Mouse (Mus musculus): ENCODE data around the gene Acta2. TPM values are rescaled to one million over a fixed set of nuclear protein-coding genes. Genes with fewer than 3 reads are reported as not detected.

Gene Acta2
- total RNA-seq (2023): 0.26 TPM

DNA sequence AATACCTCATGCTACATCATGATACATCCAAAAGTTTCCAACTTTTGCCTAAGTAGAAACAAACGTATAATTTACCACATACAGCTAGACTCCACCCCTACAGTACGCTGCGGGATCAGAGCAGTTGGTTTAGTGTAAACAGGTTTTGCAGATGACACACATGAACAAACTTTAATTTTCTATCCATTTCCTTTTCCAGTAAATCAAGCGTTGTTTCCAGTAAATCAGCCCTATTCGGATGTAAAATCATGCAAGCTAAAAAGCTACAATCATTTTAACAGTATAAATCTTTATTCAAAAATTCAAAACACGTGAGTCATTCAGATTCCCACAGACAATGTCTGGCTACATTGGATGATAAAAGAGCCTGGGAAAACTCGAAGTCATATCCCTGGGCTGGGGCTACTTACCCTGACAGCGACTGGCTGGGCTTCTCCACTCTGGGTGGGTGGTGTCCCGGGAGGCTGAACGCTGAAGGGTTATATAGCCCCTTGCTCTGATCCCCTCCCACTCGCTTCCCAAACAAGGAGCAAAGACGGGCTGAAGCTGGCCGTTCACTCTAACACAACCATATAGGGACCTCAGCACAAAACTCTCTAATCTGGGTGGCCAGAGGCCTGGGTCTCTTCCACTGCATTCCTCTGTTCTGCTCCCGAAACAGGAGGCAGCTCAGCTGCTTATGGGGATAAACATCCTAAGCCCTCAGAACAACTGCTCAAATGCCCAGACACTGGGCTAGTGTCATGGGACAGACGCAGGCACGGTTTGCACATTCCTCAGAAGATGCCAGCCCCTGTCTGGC, at the start of gene Acta2:
TSS of gene Acta2 (minus strand) at position 711 of the 802 bp plus-strand sequence.

DNA sequence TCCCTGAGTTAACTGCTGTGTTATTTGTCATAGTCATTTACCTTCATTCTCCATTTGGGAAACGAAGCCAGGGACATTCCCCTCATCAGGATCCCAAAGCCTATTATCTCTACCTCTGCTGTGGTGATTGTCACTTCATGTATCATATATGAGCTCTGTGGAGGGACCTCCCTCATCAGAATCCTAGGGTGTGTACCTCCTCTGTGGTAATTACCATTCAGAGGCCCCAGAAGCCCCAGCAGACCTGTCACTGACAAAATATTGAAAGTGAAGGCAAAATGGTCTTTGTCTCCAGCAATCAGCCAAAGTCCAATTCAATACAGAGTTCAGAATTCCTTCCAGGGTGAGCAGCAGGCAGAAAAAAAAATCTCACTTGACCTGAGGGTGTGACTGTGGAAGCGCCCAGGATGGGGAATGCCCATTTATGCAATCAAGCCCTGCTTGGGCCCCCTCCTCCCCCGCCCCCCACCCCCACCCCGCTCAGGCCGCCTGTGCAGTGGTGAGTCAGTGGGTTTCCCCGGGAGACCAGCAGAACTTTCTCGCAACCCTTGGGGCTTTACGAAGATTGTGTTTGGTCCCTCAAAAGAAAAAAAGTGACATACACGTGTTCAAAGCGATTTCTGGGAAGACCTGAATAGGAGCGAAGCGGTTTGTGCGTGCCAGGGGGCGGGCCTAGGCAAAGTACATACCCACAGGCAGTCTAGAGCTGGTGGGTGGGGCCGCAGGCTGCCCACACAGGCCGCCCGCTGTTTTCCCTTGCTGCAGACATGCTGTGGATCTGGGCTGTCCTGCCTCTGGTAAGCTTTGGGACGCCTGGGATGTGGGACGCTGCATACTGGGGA, 34.8 kb upstream of the Acta2 start, which contains the start of gene Fas:
TSS of gene Fas (plus strand) at position 719 of the 842 bp plus-strand sequence.

DNA sequence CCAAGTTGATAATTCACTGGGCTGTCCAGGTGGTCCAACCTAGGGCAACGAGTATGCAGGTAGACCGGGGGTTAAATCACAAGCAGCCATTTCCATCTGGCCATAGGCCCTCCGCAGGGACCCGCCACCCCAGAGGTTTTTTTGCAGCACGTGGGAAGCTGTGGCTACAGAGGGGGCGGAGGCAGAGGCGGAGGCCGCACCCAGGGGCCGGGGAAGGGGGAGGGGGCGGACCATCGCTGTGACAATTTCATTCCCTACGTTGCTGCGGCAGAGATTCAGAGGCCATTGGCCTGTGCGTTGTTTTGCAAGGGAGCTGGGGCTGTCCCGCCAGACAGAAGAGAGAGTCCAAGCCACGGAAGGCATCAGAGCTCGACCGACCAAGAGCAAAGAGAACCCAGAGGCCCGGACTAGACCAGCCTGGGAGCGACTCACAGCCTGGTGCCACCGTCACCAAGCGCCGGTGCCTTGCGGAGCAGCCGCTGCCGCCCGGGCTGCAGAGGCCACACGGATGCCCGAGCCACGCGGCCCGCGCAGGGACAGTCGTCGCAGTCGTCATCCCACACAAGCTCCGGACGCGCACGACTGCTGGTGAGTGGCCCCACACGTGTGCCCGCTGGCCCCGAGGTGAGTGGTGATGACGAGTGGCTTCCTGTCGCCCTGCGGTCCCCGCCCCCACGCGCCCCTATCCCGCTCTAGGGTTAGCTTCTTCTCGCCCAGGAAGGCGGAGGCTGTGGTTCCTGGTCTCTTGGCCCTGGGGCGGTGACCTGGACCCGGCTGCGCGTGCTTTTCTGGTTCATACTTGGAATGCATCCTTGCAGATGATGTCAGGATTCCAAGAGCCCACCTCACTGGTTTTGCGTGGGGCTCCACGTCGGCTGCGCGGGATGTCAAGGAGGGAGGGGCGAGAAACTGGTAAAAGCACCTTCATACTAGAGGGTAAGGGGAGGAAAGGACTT, 63.1 kb downstream of the Acta2 start, which contains the start of gene Stambpl1:
TSS of gene Stambpl1 (plus strand) at position 222 of the 956 bp plus-strand sequence.

Other genes starting within 250 kb of the Acta2 start
- gene Lipk, start 247.3 kb downstream of the Acta2 start, total RNA-seq (2023): not detected
- gene Lipn, start 188.2 kb downstream of the Acta2 start, total RNA-seq (2023): not detected
- not detected for gene Lipm, start 154.7 kb downstream of the Acta2 start, total RNA-seq (2023)
- not detected for gene Ankrd22, start 89.5 kb downstream of the Acta2 start, total RNA-seq (2023)
- 63.8 TPM for gene Stambpl1, start 63.4 kb downstream of the Acta2 start, total RNA-seq (2023)
- 16.5 TPM for gene Fas, start 35.1 kb upstream of the Acta2 start, total RNA-seq (2023)
- not detected for gene Ch25h, start 219.6 kb upstream of the Acta2 start, total RNA-seq (2023)